7 mouse cellular contexts compared by ENCODE assay signal in the genomic region with DNA sequence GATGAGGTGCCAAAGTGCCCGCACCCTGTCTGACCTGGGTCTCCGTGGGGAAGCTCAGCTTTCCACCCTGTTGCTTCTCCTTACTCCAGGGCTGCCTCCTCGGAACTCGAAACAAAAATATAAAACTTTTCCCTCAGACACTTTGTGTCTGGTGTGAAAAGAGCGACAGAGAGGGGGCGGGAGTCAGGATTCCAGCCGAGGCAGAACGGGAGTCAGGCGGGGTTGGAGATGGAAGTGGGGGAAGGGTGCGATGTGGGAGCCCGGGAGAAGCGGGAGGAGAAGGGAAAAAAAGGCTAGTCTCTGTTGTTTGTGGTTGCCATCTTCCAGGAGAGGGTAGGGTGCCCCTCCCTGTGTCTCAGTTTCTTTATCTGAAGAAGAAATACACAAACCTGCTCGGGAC. TPM values are rescaled to one million over a fixed set of nuclear protein-coding genes. Genes with fewer than 3 reads are reported as not detected.
A peak's percentile ranks its signal among the peaks of the same experiment; 100 is the strongest.
DNase-seq lines count a peak whose midpoint lies in the region; ATAC-seq and TF ChIP-seq lines count a peak whose summit lies in the region.

No protein-coding gene starts in this region.

- TF ChIP-seq EP300 in stomach, postnatal 0 days (optimal IDR thresholded peaks at IDR 0.05), result no peak

- TF ChIP-seq CTCF in stomach, postnatal 0 days (IDR thresholded peaks at IDR 0.05; ENCODE audit: low read depth), result no peak; the same call in 1 of the 2 replicates

- H3K36me3 ChIP-seq in heart, embryonic 12.5 days, result no peaks in the 10 kb centered on the region
- H3K36me3 ChIP-seq in limb, embryonic 12.5 days, result no peaks in the 10 kb centered on the region
- no peaks in the 10 kb centered on the region for H3K36me3 ChIP-seq in stomach, postnatal 0 days (ENCODE audit: control insufficient read depth, insufficient read depth, low read length)

- WGBS in heart, embryonic 12.5 days, result 6% methylated on average over 13 of the region's 13 CpGs
- WGBS in limb, embryonic 12.5 days, result 6% methylated on average over 13 of the region's 13 CpGs
- WGBS in stomach, postnatal 0 days, result 8% methylated on average over 13 of the region's 13 CpGs

- peaks cover 36% of the 10 kb centered on the region for H3K4me1 ChIP-seq in heart, embryonic 12.5 days (replicated peaks)
- H3K4me1 ChIP-seq in limb, embryonic 12.5 days (replicated peaks), result peaks cover 37% of the 10 kb centered on the region
- peaks cover 3% of the 10 kb centered on the region; the same call in 1 of the 2 replicates for H3K4me1 ChIP-seq in stomach, postnatal 0 days (replicated peaks; ENCODE audit: control insufficient read depth, insufficient read depth)

- no peak for ATAC-seq in heart, embryonic 12.5 days (ENCODE audit: insufficient number of reproducible peaks, low FRiP score)
- ATAC-seq in limb, embryonic 12.5 days (ENCODE audit: insufficient number of reproducible peaks, insufficient read depth, low FRiP score, low TSS enrichment, low read depth), result no peak
- ATAC-seq in stomach, postnatal 0 days (ENCODE audit: low FRiP score, low TSS enrichment), result no peak

- DNase-seq in urinary bladder, postnatal 14 days (ENCODE audit: low spot score), result peak; percentile 33
- no peak for DNase-seq in urinary bladder, adult 2 months (ENCODE audit: low spot score)
- DNase-seq in stomach, postnatal 0 days (ENCODE audit: low spot score), result no peak
- DNase-seq in layer of hippocampus, postnatal 25 days (ENCODE audit: extremely low spot score in 1 of 2, low spot score in 1 of 2), result no peak
- DNase-seq in left cerebral cortex, adult 11 months (ENCODE audit: low spot score), result no peak

- peak overlapping the region; percentile 4; the same call in 1 of the 2 replicates for H3K9ac ChIP-seq in heart, embryonic 12.5 days
- 0 out of 2 replicates have a peak overlapping the region, but pooled peaks have one; percentile 19 for H3K9ac ChIP-seq in limb, embryonic 12.5 days (replicated peaks)
- H3K9ac ChIP-seq in stomach, postnatal 0 days (ENCODE audit: low read length), result no peak overlapping the region

- H3K4me3 ChIP-seq in heart, embryonic 12.5 days, result peak overlapping the region; percentile 17; the same call in 1 of the 2 replicates
- no peak overlapping the region for H3K4me3 ChIP-seq in limb, embryonic 12.5 days (replicated peaks)
- H3K4me3 ChIP-seq in stomach, postnatal 0 days (ENCODE audit: low read depth, low read length), result no peak overlapping the region

- no peaks in the 10 kb centered on the region for H3K9me3 ChIP-seq in heart, embryonic 12.5 days (replicated peaks)
- H3K9me3 ChIP-seq in limb, embryonic 12.5 days, result no peaks in the 10 kb centered on the region
- H3K9me3 ChIP-seq in stomach, postnatal 0 days (ENCODE audit: control insufficient read depth, low read length), result no peaks in the 10 kb centered on the region

- peak overlapping the region; percentile 56 for H3K4me2 ChIP-seq in heart, embryonic 12.5 days
- peak overlapping the region; percentile 31 for H3K4me2 ChIP-seq in limb, embryonic 12.5 days
- peak overlapping the region; percentile 37 for H3K4me2 ChIP-seq in stomach, postnatal 0 days (replicated peaks; ENCODE audit: low read depth)

- H3K27ac ChIP-seq in heart, embryonic 12.5 days (ENCODE audit: poor library complexity, severe bottlenecking), result no peak overlapping the region
- no peak overlapping the region for H3K27ac ChIP-seq in limb, embryonic 12.5 days
- 0 out of 2 replicates have a peak overlapping the region, but pooled peaks have one; percentile 45 for H3K27ac ChIP-seq in stomach, postnatal 0 days (replicated peaks)

- peaks cover 62% of the 10 kb centered on the region for H3K27me3 ChIP-seq in heart, embryonic 12.5 days (replicated peaks)
- H3K27me3 ChIP-seq in limb, embryonic 12.5 days, result peaks cover 17% of the 10 kb centered on the region
- no peaks in the 10 kb centered on the region for H3K27me3 ChIP-seq in stomach, postnatal 0 days (ENCODE audit: control insufficient read depth, insufficient read depth, low read length)

RNA-seq across cellular contexts. Expression of a gene that starts 41.7 kb away (rescaled TPM):
- polyA plus RNA-seq in urinary bladder, adult 2 months (2012; rRNA removed), result 20.1 and 23.5 TPM in 2 replicates
- 1.1 and 1.4 TPM in 2 replicates for polyA plus RNA-seq in heart, embryonic 12.5 days (2016; fragmentation: Nextera tagmentation; extraction: Ambion mirVana)
- polyA plus RNA-seq in limb, embryonic 12.5 days (2016; fragmentation: Nextera tagmentation; extraction: Ambion mirVana), result 1.2 and 1.6 TPM in 2 replicates
- 4.5 and 4.8 TPM in 2 replicates for polyA plus RNA-seq in stomach, postnatal 0 days (2015; fragmentation: Nextera tagmentation; extraction: Ambion mirVana)
- total RNA-seq in layer of hippocampus, postnatal 25 days (2021), result 100 to 1,000 TPM; 348 to 359 TPM
